In genomic region chr12:58556741-58557140, GRCm38 (mm10) we compare ENCODE assay signal across 14 mouse cellular contexts.
"Had no signal": no experiment of that assay in that cellular context is flagged by ENCODE, and none has a peak within 500 bp of the region (broad histone marks: within the 10 kb centered on the region; RNA-seq: fewer than 3 reads in every experiment).

No protein-coding gene starts in this region.

- H3K27ac ChIP-seq: layer of hippocampus, adult 2 months; liver, embryonic 12.5 days; midbrain, embryonic 12.5 days; neural tube, embryonic 13.5 days had no signal

- H3K4me3 ChIP-seq: layer of hippocampus, adult 2 months; liver, embryonic 12.5 days; midbrain, embryonic 12.5 days; neural tube, embryonic 13.5 days had no signal

- H3K9ac ChIP-seq: liver, embryonic 12.5 days; midbrain, embryonic 12.5 days; neural tube, embryonic 13.5 days had no signal

- H3K4me2 ChIP-seq: liver, embryonic 12.5 days; midbrain, embryonic 12.5 days; neural tube, embryonic 13.5 days had no signal

- H3K4me1 ChIP-seq: liver, embryonic 12.5 days; midbrain, embryonic 12.5 days; neural tube, embryonic 13.5 days had no signal

- ATAC-seq: intestine, postnatal 0 days; liver, embryonic 12.5 days; midbrain, embryonic 16.5 days had no signal

- H3K9me3 ChIP-seq: liver, embryonic 12.5 days; midbrain, embryonic 12.5 days; neural tube, embryonic 13.5 days had no signal

- DNase-seq: kidney, adult 8-10 months; kidney, postnatal 25 days; left cerebral cortex, postnatal 4 days; lung, postnatal 14 days; retina, postnatal 1 day; right cerebral cortex, postnatal 4 days; spleen, adult 18-20 months; thymus, postnatal 4 days had no signal

- H3K27me3 ChIP-seq: liver, embryonic 12.5 days; midbrain, embryonic 12.5 days; neural tube, embryonic 13.5 days had no signal

- H3K36me3 ChIP-seq: liver, embryonic 12.5 days; midbrain, embryonic 12.5 days; neural tube, embryonic 13.5 days had no signal
